Mouse (Mus musculus): ENCODE results near the gene Ing4. TPM values are rescaled to one million over a fixed set of nuclear protein-coding genes. Genes with fewer than 3 reads are reported as not detected.
A peak's percentile ranks its signal among the peaks of the same experiment; 100 is the strongest.

The Ing4 gene
- polyA plus RNA-seq, 1 experiment = 39.1 TPM

DNA sequence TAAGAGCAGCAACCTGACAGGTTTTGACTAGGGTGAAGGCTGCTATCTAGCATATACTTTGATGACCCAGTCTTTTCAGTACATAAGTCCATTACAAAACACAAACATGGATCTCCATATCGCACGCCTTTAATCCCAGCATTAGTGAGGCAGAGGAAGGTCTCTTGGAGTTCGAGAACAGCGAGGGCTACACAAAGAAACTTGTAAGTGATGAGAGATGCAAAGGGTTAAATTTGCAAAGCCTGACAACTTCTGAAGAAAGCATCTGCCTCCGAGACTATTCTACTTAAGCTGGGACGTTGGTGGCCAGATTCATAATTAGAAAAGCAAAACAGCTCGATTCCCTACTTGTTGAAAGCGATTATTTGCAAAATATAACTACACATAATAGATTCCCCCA, 429 bp upstream of the Ing4 start:
- Histone ChIP-seq H3K27ac (ENCODE audit: insufficient read depth, low read depth, low read length) (peak overlapping the region; percentile 51), H3K4me1 (ENCODE audit: control insufficient read depth, insufficient read depth, low read length) (peaks cover 5% of the 10 kb centered on the region; the same call in 1 of the 2 replicates), H3K36me3 (ENCODE audit: control insufficient read depth, insufficient read depth, low read length) (peaks cover 2% of the 10 kb centered on the region), H3K4me3 (ENCODE audit: insufficient read depth, low read depth, low read length) (peak overlapping the region; percentile 50), H3K27me3 (replicated peaks; ENCODE audit: control insufficient read depth, insufficient read depth, low read length) (no peaks in the 10 kb centered on the region)
- WGBS = 6% methylated on average over 8 of the region's 8 CpGs
- DNase-seq = no peak
- no peak for TF ChIP-seq CTCF (conservative IDR thresholded peaks at IDR 0.05; ENCODE audit: insufficient read depth, insufficient read length, low read depth, low read length)
- TF ChIP-seq POLR2A (IDR thresholded peaks at IDR 0.05; ENCODE audit: low read depth, low read length) = no peak

DNA sequence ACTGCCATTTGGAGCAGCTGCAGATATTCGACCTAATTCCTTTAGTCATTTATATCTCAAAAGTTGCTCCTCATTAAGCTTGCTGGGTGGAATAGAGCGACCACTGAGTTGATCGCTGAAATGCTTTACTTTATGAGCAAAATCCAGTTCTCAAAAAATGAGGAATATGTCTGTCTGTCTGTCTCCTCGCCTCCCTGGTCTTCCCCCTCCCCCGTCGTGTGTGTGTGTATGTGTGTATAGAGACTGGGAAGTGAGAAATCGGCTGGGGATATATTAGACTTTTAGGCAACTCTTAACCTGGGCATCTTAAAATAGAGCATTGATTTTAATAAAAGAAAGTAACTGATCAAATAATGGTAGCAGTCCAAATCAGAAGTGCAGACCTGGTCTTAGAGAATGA, 661 bp downstream of the Ing4 start:
- Histone ChIP-seq H3K27me3 (replicated peaks; ENCODE audit: control insufficient read depth, insufficient read depth, low read length) (no peaks in the 10 kb centered on the region), H3K4me3 (ENCODE audit: insufficient read depth, low read depth, low read length) (peak overlapping the region; percentile 93), H3K4me1 (ENCODE audit: control insufficient read depth, insufficient read depth, low read length) (peaks cover 5% of the 10 kb centered on the region; the same call in 1 of the 2 replicates), H3K27ac (ENCODE audit: insufficient read depth, low read depth, low read length) (0 out of 2 replicates have a peak overlapping the region, but pooled peaks have one; percentile 27), H3K36me3 (ENCODE audit: control insufficient read depth, insufficient read depth, low read length) (peaks cover 5% of the 10 kb centered on the region)
- WGBS = 12% methylated on average over 7 of the region's 7 CpGs
- TF ChIP-seq POLR2A (IDR thresholded peaks at IDR 0.05; ENCODE audit: low read depth, low read length) (no peak), CTCF (conservative IDR thresholded peaks at IDR 0.05; ENCODE audit: insufficient read depth, insufficient read length, low read depth, low read length) (no peak)
- no peak for DNase-seq

DNA sequence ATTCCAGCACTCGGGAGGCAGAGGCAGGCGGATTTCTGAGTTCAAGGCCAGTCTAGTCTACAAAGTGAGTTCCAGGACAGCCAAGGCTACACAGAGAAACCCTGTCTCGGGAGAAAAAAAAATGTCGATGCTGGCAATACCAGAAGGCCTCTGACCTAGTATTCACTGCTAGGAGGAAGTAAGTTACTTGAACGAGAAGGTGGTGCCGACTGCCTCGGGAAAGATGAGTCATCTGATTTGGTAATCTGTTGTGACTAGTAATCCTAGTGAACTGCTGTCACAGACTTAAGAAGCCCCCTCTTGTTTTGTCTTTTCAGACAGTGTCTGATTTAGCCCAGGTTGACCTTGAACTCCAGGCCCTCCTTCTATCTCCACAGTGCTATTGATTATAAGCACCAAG, 1.5 kb downstream of the Ing4 start:
- Histone ChIP-seq H3K4me1 (ENCODE audit: control insufficient read depth, insufficient read depth, low read length) (peaks cover 5% of the 10 kb centered on the region; the same call in 1 of the 2 replicates), H3K27me3 (replicated peaks; ENCODE audit: control insufficient read depth, insufficient read depth, low read length) (no peaks in the 10 kb centered on the region), H3K4me3 (ENCODE audit: insufficient read depth, low read depth, low read length) (no peak overlapping the region), H3K36me3 (ENCODE audit: control insufficient read depth, insufficient read depth, low read length) (peaks cover 5% of the 10 kb centered on the region), H3K27ac (ENCODE audit: insufficient read depth, low read depth, low read length) (no peak overlapping the region)
- DNase-seq = peak; percentile 10
- no peak for TF ChIP-seq CTCF (conservative IDR thresholded peaks at IDR 0.05; ENCODE audit: insufficient read depth, insufficient read length, low read depth, low read length)
- no peak for TF ChIP-seq POLR2A (IDR thresholded peaks at IDR 0.05; ENCODE audit: low read depth, low read length)
- WGBS = 51% methylated on average over 7 of the region's 7 CpGs

DNA sequence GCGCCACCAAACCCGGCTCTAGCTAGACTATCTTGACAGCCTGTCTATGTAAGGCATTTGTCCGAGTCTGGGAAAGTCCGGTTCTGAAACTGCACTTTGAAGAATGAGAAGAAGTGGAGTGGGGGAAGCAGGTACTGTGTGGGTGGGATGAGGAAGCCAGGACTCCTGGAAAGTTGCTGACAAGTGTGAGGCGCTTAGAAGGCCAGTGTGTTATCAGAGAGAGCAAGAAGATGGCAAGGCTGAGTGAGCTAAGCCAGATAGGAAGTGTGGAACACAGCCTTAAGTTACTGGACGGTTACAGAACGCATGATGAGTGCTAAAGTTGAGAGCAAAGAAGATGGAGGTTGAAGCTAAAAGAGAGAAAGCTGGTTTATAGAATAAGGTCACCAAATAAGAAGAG, 2.5 kb downstream of the Ing4 start:
- Histone ChIP-seq H3K27ac (ENCODE audit: insufficient read depth, low read depth, low read length) (no peak overlapping the region), H3K36me3 (ENCODE audit: control insufficient read depth, insufficient read depth, low read length) (peaks cover 3% of the 10 kb centered on the region), H3K4me1 (ENCODE audit: control insufficient read depth, insufficient read depth, low read length) (peaks cover 5% of the 10 kb centered on the region; the same call in 1 of the 2 replicates), H3K27me3 (replicated peaks; ENCODE audit: control insufficient read depth, insufficient read depth, low read length) (no peaks in the 10 kb centered on the region), H3K4me3 (ENCODE audit: insufficient read depth, low read depth, low read length) (no peak overlapping the region)
- no peak for DNase-seq
- TF ChIP-seq POLR2A (IDR thresholded peaks at IDR 0.05; ENCODE audit: low read depth, low read length) (no peak), CTCF (conservative IDR thresholded peaks at IDR 0.05; ENCODE audit: insufficient read depth, insufficient read length, low read depth, low read length) (no peak)
- WGBS = 85% methylated on average over 7 of the region's 7 CpGs

DNA sequence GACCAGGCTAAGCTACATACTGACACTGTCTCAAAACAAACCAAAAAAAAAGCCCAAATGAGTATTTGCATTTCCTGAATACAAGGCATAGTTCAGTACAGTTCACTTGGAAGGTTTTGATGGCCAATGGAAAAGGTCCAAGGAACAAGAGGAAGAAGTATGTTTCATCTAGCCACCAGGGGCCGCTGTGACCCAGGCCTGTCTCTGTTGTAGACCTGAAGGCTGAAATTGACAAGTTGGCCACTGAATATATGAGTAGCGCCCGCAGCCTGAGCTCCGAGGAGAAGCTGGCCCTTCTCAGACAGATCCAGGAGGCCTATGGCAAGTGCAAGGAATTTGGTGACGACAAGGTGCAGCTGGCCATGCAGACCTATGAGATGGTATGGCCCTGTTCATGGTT, 7.1 kb downstream of the Ing4 start:
- no peak overlapping the region for H3K27ac ChIP-seq (ENCODE audit: insufficient read depth, low read depth, low read length)
- peaks cover 3% of the 10 kb centered on the region for H3K36me3 ChIP-seq (ENCODE audit: control insufficient read depth, insufficient read depth, low read length)
- no peak for TF ChIP-seq POLR2A (IDR thresholded peaks at IDR 0.05; ENCODE audit: low read depth, low read length)
- TF ChIP-seq CTCF (conservative IDR thresholded peaks at IDR 0.05; ENCODE audit: insufficient read depth, insufficient read length, low read depth, low read length) = peak; percentile 87
- no peaks in the 10 kb centered on the region for H3K4me1 ChIP-seq (ENCODE audit: control insufficient read depth, insufficient read depth, low read length)
- DNase-seq = peak; percentile 88
- WGBS = 27% methylated on average over 5 of the region's 5 CpGs
- no peaks in the 10 kb centered on the region for H3K27me3 ChIP-seq (replicated peaks; ENCODE audit: control insufficient read depth, insufficient read depth, low read length)
- no peak overlapping the region for H3K4me3 ChIP-seq (ENCODE audit: insufficient read depth, low read depth, low read length)

DNA sequence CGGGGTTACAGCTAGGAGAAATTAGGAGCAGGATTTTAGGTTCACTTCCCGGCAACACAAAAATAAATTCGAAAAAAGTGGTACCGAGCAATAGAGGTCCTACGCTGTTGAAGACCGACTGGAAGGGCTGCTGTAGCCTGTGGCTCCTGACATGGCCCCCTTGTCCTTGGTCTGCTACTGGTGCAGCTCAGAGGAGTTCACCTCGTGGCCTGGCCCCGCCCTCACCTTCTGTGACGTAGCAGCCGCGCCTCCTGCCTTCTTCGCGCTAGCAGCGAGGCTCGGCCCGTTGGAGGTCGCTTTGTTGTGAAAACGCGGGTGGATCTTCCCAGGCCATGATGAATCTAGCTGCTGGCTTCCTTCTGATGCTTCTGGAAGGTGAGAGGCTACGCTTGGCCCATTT, 10.1 kb downstream of the Ing4 start, which contains the start of gene Acrbp:
Gene Acrbp, plus strand, starts transcription at position 12 of the 400 bp plus-strand sequence.
- TF ChIP-seq POLR2A (IDR thresholded peaks at IDR 0.05; ENCODE audit: low read depth, low read length) (no peak), CTCF (conservative IDR thresholded peaks at IDR 0.05; ENCODE audit: insufficient read depth, insufficient read length, low read depth, low read length) (no peak)
- 62% methylated on average over 20 of the region's 20 CpGs for WGBS
- H3K27me3 ChIP-seq (replicated peaks; ENCODE audit: control insufficient read depth, insufficient read depth, low read length) = no peaks in the 10 kb centered on the region
- no peak for DNase-seq
- H3K4me3 ChIP-seq (ENCODE audit: insufficient read depth, low read depth, low read length) = no peak within 1 kb of the TSS
- H3K36me3 ChIP-seq (ENCODE audit: control insufficient read depth, insufficient read depth, low read length) = peaks cover 3% of the 10 kb centered on the region
- no peaks in the 10 kb centered on the region for H3K4me1 ChIP-seq (ENCODE audit: control insufficient read depth, insufficient read depth, low read length)
- no peak within 1 kb of the TSS for H3K27ac ChIP-seq (ENCODE audit: insufficient read depth, low read depth, low read length)

DNA sequence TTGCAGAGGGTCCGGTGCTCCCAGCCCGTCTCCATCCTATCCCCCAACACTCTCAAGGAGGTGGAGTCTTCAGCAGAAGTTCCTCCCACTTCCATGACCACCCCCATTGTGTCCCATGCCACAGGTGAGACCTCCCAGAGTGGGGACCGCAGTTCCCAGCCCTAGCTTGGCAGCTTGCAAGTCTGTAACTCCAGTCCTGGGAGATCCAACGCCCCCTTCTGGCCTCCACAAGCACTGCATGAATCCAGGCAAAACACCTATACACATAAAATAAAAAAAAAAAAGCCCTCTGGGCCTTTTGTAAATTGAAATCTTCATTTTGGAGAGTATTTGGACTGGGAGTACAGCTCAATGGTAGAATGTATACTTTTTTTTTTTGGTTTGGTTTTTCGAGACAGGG, 11.7 kb downstream of the Ing4 start:
- no peak overlapping the region for H3K27ac ChIP-seq (ENCODE audit: insufficient read depth, low read depth, low read length)
- H3K36me3 ChIP-seq (ENCODE audit: control insufficient read depth, insufficient read depth, low read length) = no peaks in the 10 kb centered on the region
- TF ChIP-seq CTCF (conservative IDR thresholded peaks at IDR 0.05; ENCODE audit: insufficient read depth, insufficient read length, low read depth, low read length) (peak; percentile 38), POLR2A (IDR thresholded peaks at IDR 0.05; ENCODE audit: low read depth, low read length) (no peak)

More for the DNA sequence above, 11.7 kb downstream of the Ing4 start:
- WGBS = 72% methylated on average over 5 of the region's 5 CpGs
- Histone ChIP-seq H3K4me3 (ENCODE audit: insufficient read depth, low read depth, low read length) (no peak overlapping the region), H3K4me1 (ENCODE audit: control insufficient read depth, insufficient read depth, low read length) (no peaks in the 10 kb centered on the region), H3K27me3 (replicated peaks; ENCODE audit: control insufficient read depth, insufficient read depth, low read length) (no peaks in the 10 kb centered on the region)
- no peak for DNase-seq

Measured in kidney, adult 2 months (tissue).